8 mouse cellular contexts compared by ENCODE assay signal in genomic region chr8:45438899-45439535, GRCm38 (mm10). TPM values are rescaled to one million over a fixed set of nuclear protein-coding genes. Genes with fewer than 3 reads are reported as not detected.
A peak's percentile ranks its signal among the peaks of the same experiment; 100 is the strongest.
DNase-seq lines count a peak whose midpoint lies in the region; ATAC-seq and TF ChIP-seq lines count a peak whose summit lies in the region.

No protein-coding gene starts in this region.

- peak overlapping the region; percentile 12; the same call in 1 of the 2 replicates for H3K4me2 ChIP-seq in forebrain, embryonic 14.5 days (ENCODE audit: low read length)

- WGBS in lung, adult 2 months = 8% methylated on average over 5 of the region's 5 CpGs
- WGBS in forebrain, embryonic 14.5 days = under 1% methylated on average over 5 of the region's 5 CpGs

- H3K27ac ChIP-seq in forebrain, embryonic 14.5 days (ENCODE audit: low read depth, low read length) = no peak overlapping the region

- H3K27me3 ChIP-seq in forebrain, embryonic 14.5 days (replicated peaks; ENCODE audit: control insufficient read depth, insufficient read depth, low read length) = no peaks in the 10 kb centered on the region

- ATAC-seq in frontal cortex, adult (ENCODE audit: low TSS enrichment) = peak; percentile 99
- peak; percentile 87 for ATAC-seq in forebrain, embryonic 14.5 days

- TF ChIP-seq POLR2A in lung, adult 2 months (IDR thresholded peaks at IDR 0.05; ENCODE audit: borderline replicate concordance, extremely low read depth, low read depth, low read length) = no peak

- no peak overlapping the region; the same call in 1 of the 2 replicates for H3K9ac ChIP-seq in forebrain, embryonic 14.5 days (ENCODE audit: low read length)

- no peaks in the 10 kb centered on the region for H3K36me3 ChIP-seq in forebrain, embryonic 14.5 days (ENCODE audit: control insufficient read depth, insufficient read depth, low read length)

- no peaks in the 10 kb centered on the region for H3K9me3 ChIP-seq in forebrain, embryonic 14.5 days (replicated peaks; ENCODE audit: control insufficient read depth, low read length)

- DNase-seq in frontal cortex, postnatal 25 days (ENCODE audit: low spot score in 2 of 2) = no peak
- DNase-seq in lung, adult 2 months = no peak
- no peak for DNase-seq in lung, postnatal 4 days
- DNase-seq in forebrain, embryonic 14.5 days (ENCODE audit: low spot score) = peak; percentile 87
- peak; percentile 43 for DNase-seq in mesoderm, embryonic 11.5 days (ENCODE audit: low read depth, low spot score)
- no peak for DNase-seq in gastrocnemius, postnatal 10 days
- DNase-seq in adrenal gland, postnatal 14 days = no peak

- peaks cover 3% of the 10 kb centered on the region; the same call in 1 of the 2 replicates for H3K4me1 ChIP-seq in lung, adult 2 months (ENCODE audit: control insufficient read depth, insufficient read depth, low read length)
- H3K4me1 ChIP-seq in forebrain, embryonic 14.5 days (ENCODE audit: control insufficient read depth, insufficient read depth, low read length) = no peaks in the 10 kb centered on the region

- TF ChIP-seq CTCF in lung, adult 2 months (IDR thresholded peaks at IDR 0.05; ENCODE audit: insufficient read depth, low read length) = peak; percentile 53; the same call in 1 of the 2 replicates

- H3K4me3 ChIP-seq in lung, adult 2 months (replicated peaks; ENCODE audit: extremely low read depth, low read depth, low read length) = no peak overlapping the region
- no peak overlapping the region for H3K4me3 ChIP-seq in forebrain, embryonic 14.5 days (ENCODE audit: low read depth, low read length)

RNA-seq across cellular contexts. Expression of gene Tlr3, which starts 28.1 kb away (rescaled TPM):
- 5.3 and 6.8 TPM in 2 replicates for polyA plus RNA-seq in lung, adult 2 months (2012; rRNA removed)
- 1.4 and 1.6 TPM in 2 replicates for polyA plus RNA-seq in forebrain, embryonic 14.5 days (2014; fragmentation: Nextera tagmentation; extraction: Ambion mirVana)
- 1 to 10 TPM; 3.8 TPM for total RNA-seq in gastrocnemius, postnatal 10 days (2021)
- 7.1 and 7.3 TPM in 2 replicates for total RNA-seq in adrenal gland, postnatal 14 days (2021)

RNA-seq across cellular contexts. Expression of gene Fam149a, which starts 56.9 kb away (rescaled TPM):
- 10.7 and 10.9 TPM in 2 replicates for polyA plus RNA-seq in lung, adult 2 months (2012; rRNA removed)
- polyA plus RNA-seq in forebrain, embryonic 14.5 days (2014; fragmentation: Nextera tagmentation; extraction: Ambion mirVana) = 4.0 and 5.4 TPM in 2 replicates
- total RNA-seq in gastrocnemius, postnatal 10 days (2021) = 1 to 10 TPM; 5.2 to 6.5 TPM
- total RNA-seq in adrenal gland, postnatal 14 days (2021) = 6.4 and 7.3 TPM in 2 replicates

Comparison
In these comparisons a context has a peak if more than half of its experiments do, and no peak if none do; other contexts are left out.
1. DNase-seq: peak in forebrain, embryonic 14.5 days (single experiment) and mesoderm, embryonic 11.5 days (single experiment); none in frontal cortex, postnatal 25 days (0 of 2), lung, adult 2 months (single experiment), lung, postnatal 4 days (0 of 2), gastrocnemius, postnatal 10 days (single experiment) and adrenal gland, postnatal 14 days (single experiment).